Mouse (Mus musculus) kidney, adult 8-10 months (tissue): Measurements from ENCODE around the gene Eif4e.

Source experiments
- DNase-seq, 2 experiments: peaks; one replicate each; pipeline ENCODE4 v3.0.0; 2022

Gene Eif4e

GRCm38 (mm10) chr3:138588001-138588400, 62.0 kb downstream of the Eif4e start:
- no peak for DNase-seq

GRCm38 (mm10) chr3:138591002-138591401, 65.0 kb downstream of the Eif4e start:
- DNase-seq: no peak

- no peak for DNase-seq
These were observed 65.9 kb downstream of the Eif4e start for GRCm38 (mm10) chr3:138591806-138592365.

GRCm38 (mm10) chr3:138593131-138593530, 67.2 kb downstream of the Eif4e start:
- DNase-seq: no peak

GRCm38 (mm10) chr3:138593911-138594310, 67.9 kb downstream of the Eif4e start:
- no peak for DNase-seq

- DNase-seq: no peak
These were observed 75.1 kb downstream of the Eif4e start for GRCm38 (mm10) chr3:138601076-138601475.

GRCm38 (mm10) chr3:138605132-138605531, 79.2 kb downstream of the Eif4e start:
- DNase-seq: no peak

- no peak for DNase-seq
These were observed 82.7 kb downstream of the Eif4e start for GRCm38 (mm10) chr3:138608665-138609064.
